Mouse (Mus musculus): Measurements from ENCODE around the gene Car14. TPM values are rescaled to one million over a fixed set of nuclear protein-coding genes. Genes with fewer than 3 reads are reported as not detected.

The Car14 gene
- polyA plus RNA-seq, 1 experiment from 2014 or later = 8.9 TPM

- ATAC-seq (ENCODE audit: insufficient number of reproducible peaks, low FRiP score, low TSS enrichment, low read depth) = no peak
- no peak overlapping the region for H3K9ac ChIP-seq
- H3K27ac ChIP-seq = no peak overlapping the region
- 93% methylated on average over 1 of the region's 1 CpGs for WGBS
- H3K27me3 ChIP-seq = no peaks in the 10 kb centered on the region
- H3K4me2 ChIP-seq = no peak overlapping the region
- H3K4me3 ChIP-seq = no peak overlapping the region
- H3K4me1 ChIP-seq = peaks cover 8% of the 10 kb centered on the region; the same call in 1 of the 2 replicates
- no peaks in the 10 kb centered on the region for H3K9me3 ChIP-seq
- peaks cover 54% of the 10 kb centered on the region for H3K36me3 ChIP-seq
Measured at GRCm38 (mm10) chr3:95934448-95934847, 30.0 kb upstream of the Car14 start.

- no peak overlapping the region for H3K27ac ChIP-seq
- 93% methylated on average over 7 of the region's 7 CpGs for WGBS
- H3K4me2 ChIP-seq = no peak overlapping the region
- no peaks in the 10 kb centered on the region for H3K9me3 ChIP-seq
- peaks cover 42% of the 10 kb centered on the region for H3K36me3 ChIP-seq
- no peak for ATAC-seq (ENCODE audit: insufficient number of reproducible peaks, low FRiP score, low TSS enrichment, low read depth)
- H3K27me3 ChIP-seq = no peaks in the 10 kb centered on the region
- H3K4me3 ChIP-seq = no peak overlapping the region
- H3K9ac ChIP-seq = no peak overlapping the region
- H3K4me1 ChIP-seq = peaks cover 10% of the 10 kb centered on the region; the same call in 1 of the 2 replicates
Measured at GRCm38 (mm10) chr3:95933111-95933750, 28.7 kb upstream of the Car14 start.

- WGBS = 97% methylated on average over 7 of the region's 7 CpGs
- Histone ChIP-seq H3K27me3 (no peaks in the 10 kb centered on the region), H3K4me3 (no peak overlapping the region), H3K36me3 (peaks cover 35% of the 10 kb centered on the region), H3K9ac (no peak overlapping the region), H3K4me1 (peaks cover 10% of the 10 kb centered on the region; the same call in 1 of the 2 replicates), H3K9me3 (no peaks in the 10 kb centered on the region), H3K4me2 (no peak overlapping the region), H3K27ac (no peak overlapping the region)
- no peak for ATAC-seq (ENCODE audit: insufficient number of reproducible peaks, low FRiP score, low TSS enrichment, low read depth)
Measured at GRCm38 (mm10) chr3:95932566-95932965, 28.1 kb upstream of the Car14 start.

GRCm38 (mm10) chr3:95932157-95932556 lies 27.7 kb upstream of the Car14 start:
- WGBS = 44% methylated on average over 1 of the region's 1 CpGs
- no peaks in the 10 kb centered on the region for H3K27me3 ChIP-seq
- no peak overlapping the region for H3K9ac ChIP-seq
- H3K27ac ChIP-seq = no peak overlapping the region
- ATAC-seq (ENCODE audit: insufficient number of reproducible peaks, low FRiP score, low TSS enrichment, low read depth) = no peak
- H3K4me3 ChIP-seq = no peak overlapping the region
- peaks cover 31% of the 10 kb centered on the region for H3K36me3 ChIP-seq
- H3K4me1 ChIP-seq = peaks cover 10% of the 10 kb centered on the region; the same call in 1 of the 2 replicates
- H3K4me2 ChIP-seq = no peak overlapping the region
- no peaks in the 10 kb centered on the region for H3K9me3 ChIP-seq

GRCm38 (mm10) chr3:95931471-95931870 lies 27.0 kb upstream of the Car14 start:
- peaks cover 25% of the 10 kb centered on the region for H3K36me3 ChIP-seq
- no peak overlapping the region for H3K27ac ChIP-seq
- WGBS = 83% methylated on average over 1 of the region's 1 CpGs
- H3K4me1 ChIP-seq = peaks cover 10% of the 10 kb centered on the region; the same call in 1 of the 2 replicates
- no peaks in the 10 kb centered on the region for H3K9me3 ChIP-seq
- no peak overlapping the region for H3K9ac ChIP-seq
- no peaks in the 10 kb centered on the region for H3K27me3 ChIP-seq
- no peak overlapping the region for H3K4me3 ChIP-seq
- ATAC-seq (ENCODE audit: insufficient number of reproducible peaks, low FRiP score, low TSS enrichment, low read depth) = no peak
- no peak overlapping the region for H3K4me2 ChIP-seq

- peak overlapping the region; percentile 89 for H3K4me3 ChIP-seq
- H3K4me1 ChIP-seq = peaks cover 10% of the 10 kb centered on the region; the same call in 1 of the 2 replicates
- WGBS = 1% methylated on average over 5 of the region's 5 CpGs
- H3K27ac ChIP-seq = peak overlapping the region; percentile 95
- H3K9ac ChIP-seq = peak overlapping the region; percentile 95
- H3K4me2 ChIP-seq = peak overlapping the region; percentile 69
- H3K27me3 ChIP-seq = no peaks in the 10 kb centered on the region
- H3K36me3 ChIP-seq = peaks cover 22% of the 10 kb centered on the region
- H3K9me3 ChIP-seq = no peaks in the 10 kb centered on the region
- ATAC-seq (ENCODE audit: insufficient number of reproducible peaks, low FRiP score, low TSS enrichment, low read depth) = no peak
Measured at GRCm38 (mm10) chr3:95930471-95930789, 25.9 kb upstream of the Car14 start.

GRCm38 (mm10) chr3:95929581-95930470 lies 25.3 kb upstream of the Car14 start:
- Histone ChIP-seq H3K4me3 (peak overlapping the region; percentile 89), H3K4me2 (peak overlapping the region; percentile 69), H3K4me1 (peaks cover 10% of the 10 kb centered on the region; the same call in 1 of the 2 replicates), H3K9me3 (no peaks in the 10 kb centered on the region), H3K9ac (peak overlapping the region; percentile 95), H3K27me3 (no peaks in the 10 kb centered on the region), H3K27ac (peak overlapping the region; percentile 95), H3K36me3 (peaks cover 16% of the 10 kb centered on the region)
- WGBS = under 1% methylated on average over 100 of the region's 105 CpGs
- ATAC-seq (ENCODE audit: insufficient number of reproducible peaks, low FRiP score, low TSS enrichment, low read depth) = peak; percentile 15; the same call in 1 of the 2 replicates

- H3K36me3 ChIP-seq = peaks cover 7% of the 10 kb centered on the region
- H3K4me1 ChIP-seq = peaks cover 10% of the 10 kb centered on the region; the same call in 1 of the 2 replicates
- no peaks in the 10 kb centered on the region for H3K27me3 ChIP-seq
- H3K4me2 ChIP-seq = peak within 1 kb of the TSS; percentile 69
- H3K4me3 ChIP-seq = peak within 1 kb of the TSS; percentile 89
- peak within 1 kb of the TSS; percentile 95 for H3K27ac ChIP-seq
- H3K9ac ChIP-seq = peak within 1 kb of the TSS; percentile 95
- H3K9me3 ChIP-seq = no peaks in the 10 kb centered on the region
- under 1% methylated on average over 49 of the region's 49 CpGs for WGBS
- peak; percentile 100 for ATAC-seq (ENCODE audit: insufficient number of reproducible peaks, low FRiP score, low TSS enrichment, low read depth)
Measured at GRCm38 (mm10) chr3:95928658-95929503, 24.4 kb upstream of the Car14 start, which contains the start of gene Anp32e. TSS of gene Anp32e (plus strand) at chr3:95929246.

GRCm38 (mm10) chr3:95928261-95928657 lies 23.8 kb upstream of the Car14 start:
- 66% methylated on average over 6 of the region's 6 CpGs for WGBS
- H3K4me2 ChIP-seq = peak overlapping the region; percentile 56
- H3K9ac ChIP-seq = peak overlapping the region; percentile 24; the same call in 1 of the 2 replicates
- peaks cover 10% of the 10 kb centered on the region; the same call in 1 of the 2 replicates for H3K4me1 ChIP-seq
- H3K4me3 ChIP-seq = peak overlapping the region; percentile 89
- H3K36me3 ChIP-seq = peaks cover under 1% of the 10 kb centered on the region; the same call in 1 of the 2 replicates
- H3K27me3 ChIP-seq = no peaks in the 10 kb centered on the region
- ATAC-seq (ENCODE audit: insufficient number of reproducible peaks, low FRiP score, low TSS enrichment, low read depth) = no peak
- H3K9me3 ChIP-seq = no peaks in the 10 kb centered on the region
- H3K27ac ChIP-seq = peak overlapping the region; percentile 80

GRCm38 (mm10) chr3:95925087-95925486 lies 20.6 kb upstream of the Car14 start:
- Histone ChIP-seq H3K4me3 (no peak overlapping the region), H3K36me3 (no peaks in the 10 kb centered on the region)
- 75% methylated on average over 5 of the region's 5 CpGs for WGBS

GRCm38 (mm10) chr3:95924185-95924584 lies 19.7 kb upstream of the Car14 start:
- no peak overlapping the region for H3K4me2 ChIP-seq
- no peak for ATAC-seq (ENCODE audit: insufficient number of reproducible peaks, low FRiP score, low TSS enrichment, low read depth)
- 65% methylated on average over 4 of the region's 4 CpGs for WGBS
- no peaks in the 10 kb centered on the region for H3K27me3 ChIP-seq
- H3K9me3 ChIP-seq = no peaks in the 10 kb centered on the region
- no peak overlapping the region for H3K9ac ChIP-seq
- no peaks in the 10 kb centered on the region for H3K36me3 ChIP-seq
- no peak overlapping the region for H3K27ac ChIP-seq
- no peak overlapping the region for H3K4me3 ChIP-seq
- H3K4me1 ChIP-seq = peaks cover 2% of the 10 kb centered on the region; the same call in 1 of the 2 replicates

More at GRCm38 (mm10) chr3:95925087-95925486, 20.6 kb upstream of the Car14 start:
- no peak for ATAC-seq (ENCODE audit: insufficient number of reproducible peaks, low FRiP score, low TSS enrichment, low read depth)
- H3K4me1 ChIP-seq = peaks cover 2% of the 10 kb centered on the region; the same call in 1 of the 2 replicates
- H3K27ac ChIP-seq = no peak overlapping the region
- H3K9me3 ChIP-seq = no peaks in the 10 kb centered on the region
- H3K27me3 ChIP-seq = no peaks in the 10 kb centered on the region
- no peak overlapping the region for H3K9ac ChIP-seq
- no peak overlapping the region for H3K4me2 ChIP-seq
